Mouse (Mus musculus) left cerebral cortex, postnatal 14 days (tissue): ENCODE data around the gene Mettl22. TPM values are rescaled to one million over a fixed set of nuclear protein-coding genes. Genes with fewer than 3 reads are reported as not detected.

Experiments used
- DNase-seq, 2 experiments: peaks; one replicate each; pipeline ENCODE4 v3.0.0; 2021 to 2022; ENCODE audit warnings: low spot score in 2 of 2, mixed read lengths in 1 of 2
- intact Hi-C: fragments of 180-260 bp; cut with DNase I; formaldehyde crosslinking; loops from one replicate; pipeline ENCODE4 v1.15.1; 2025
- total RNA-seq, 2 experiments: library from RNA; stranded (reverse); gene quantifications; 2 replicates each; pipeline ENCODE4 v1.2.3; 2021

Gene Mettl22
- total RNA-seq, 2 experiments from 2014 or later: 29.5 to 30.5 TPM

DNA sequence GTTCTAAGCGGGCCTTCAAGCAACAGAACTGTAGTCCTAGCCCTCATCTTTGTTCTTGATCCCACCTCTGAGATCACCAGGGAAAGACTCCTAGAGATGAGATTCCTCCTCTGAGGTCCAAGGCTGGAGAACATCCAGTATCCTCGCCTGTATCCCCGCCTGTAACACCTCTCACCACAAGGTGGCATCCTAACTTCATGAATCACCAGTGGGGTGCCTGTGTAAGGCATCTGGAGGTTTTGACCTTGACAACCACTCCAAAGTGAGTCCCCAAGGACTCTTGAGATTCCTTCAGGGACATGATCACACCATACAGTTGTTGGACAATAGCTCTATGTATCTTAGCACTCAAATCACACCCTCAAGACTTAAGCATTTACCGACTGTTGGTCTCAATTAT lies 23.7 kb downstream of the Mettl22 start:
- peak; percentile 69 to 76 for DNase-seq
- intact Hi-C loops: loop anchor here (1.0 to 10.0 kb wide), 4 partner anchors 81 to 371 kb away; no protein-coding TSS in a partner anchor

- no peak for DNase-seq
- intact Hi-C loops: loop anchor here (10.0 kb wide), 1 partner anchor 368 kb away; no protein-coding TSS in a partner anchor
Measured at GRCm38 (mm10) chr16:8496967-8497366, 26.4 kb downstream of the Mettl22 start.

- intact Hi-C loops: no loop called here
- no peak for DNase-seq
Measured at GRCm38 (mm10) chr16:8504271-8504670, 33.7 kb downstream of the Mettl22 start.

DNA sequence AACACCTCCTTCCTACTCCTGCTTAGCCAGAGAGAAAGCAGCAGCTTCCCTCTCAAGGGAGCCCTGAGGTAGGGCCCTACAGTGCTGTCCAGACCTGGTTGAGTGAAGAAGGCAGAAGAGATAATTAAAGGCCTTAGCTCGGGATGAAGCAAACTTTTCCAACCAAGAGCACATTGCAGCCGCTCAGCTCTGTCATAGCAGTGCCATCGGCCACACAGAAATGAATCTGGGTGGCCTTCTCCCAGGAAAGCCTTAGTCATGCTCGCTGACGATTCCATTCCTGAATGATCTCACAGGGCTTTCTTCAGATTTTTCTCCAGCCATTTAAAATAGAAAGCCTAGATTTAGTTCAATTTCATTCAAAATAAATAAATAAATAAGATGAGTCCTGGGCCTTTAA lies 39.3 kb downstream of the Mettl22 start:
- intact Hi-C loops: no loop called here
- no peak for DNase-seq

GRCm38 (mm10) chr16:8512830-8513229 lies 42.2 kb downstream of the Mettl22 start:
- DNase-seq: no peak
- intact Hi-C loops: no loop called here

DNA sequence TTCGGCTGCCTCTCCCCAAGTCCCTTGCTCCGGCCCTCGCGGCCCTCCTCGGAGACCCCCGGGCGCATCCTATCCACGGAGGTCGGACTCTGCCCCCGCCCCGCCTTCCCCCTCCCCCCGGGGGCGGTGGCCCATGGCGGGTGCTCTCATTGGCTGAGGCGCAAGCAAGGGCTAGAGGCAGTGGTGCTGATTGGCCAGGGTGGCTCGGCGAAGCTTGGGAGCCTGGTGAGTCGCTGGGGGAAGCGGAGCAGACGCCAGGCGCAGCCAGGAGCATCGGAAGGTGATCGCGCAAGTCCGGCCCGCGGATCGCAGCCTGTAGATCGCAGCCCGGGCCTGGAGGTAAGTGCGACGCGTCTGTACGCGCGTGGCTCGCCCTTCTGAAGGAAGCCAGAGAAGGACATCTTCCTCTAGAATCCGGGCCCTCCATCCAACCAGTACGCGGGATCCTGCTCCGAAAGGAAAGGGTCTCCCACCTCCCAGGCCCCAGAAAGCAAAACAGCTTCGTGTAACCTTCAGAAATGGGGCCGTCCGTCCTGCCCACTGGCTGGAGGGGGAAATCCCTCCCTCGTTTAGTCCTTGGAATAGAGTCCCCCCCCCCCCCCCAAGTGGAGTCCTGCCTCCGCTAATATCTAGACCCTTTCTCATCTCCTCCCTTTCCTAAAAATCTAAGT lies 42.8 kb downstream of the Mettl22 start, which contains the start of gene Abat:
Gene Abat (plus strand): TSS at position 194 of the 671 bp plus-strand sequence.
- intact Hi-C loops: no loop called here
- peak; percentile 94 to 95 for DNase-seq

DNA sequence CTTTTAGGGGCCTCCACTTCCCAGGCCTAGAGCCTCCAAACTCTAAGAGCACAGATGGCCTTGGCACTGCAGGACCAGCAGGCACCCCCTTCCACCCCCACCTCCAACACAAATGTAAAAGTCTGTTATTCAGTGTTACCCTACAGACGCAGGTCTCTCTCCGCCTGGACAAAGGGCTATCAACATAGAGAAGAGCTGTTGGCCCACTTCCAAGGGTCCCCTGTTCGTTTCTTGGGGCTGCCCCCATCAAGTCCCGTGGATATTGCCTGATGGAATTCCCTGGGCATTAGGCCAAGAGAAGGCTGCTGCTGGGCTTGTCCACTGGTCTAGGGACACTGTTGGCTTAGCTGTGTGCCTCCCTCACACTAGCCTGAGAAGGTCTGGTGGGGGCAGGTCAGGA lies 43.6 kb downstream of the Mettl22 start:
- DNase-seq: peak; percentile 24 to 49
- intact Hi-C loops: no loop called here

GRCm38 (mm10) chr16:8520525-8520924 lies 49.9 kb downstream of the Mettl22 start:
- intact Hi-C loops: loop anchor here (2.0 kb wide), 1 partner anchor 18 kb away; no protein-coding TSS in a partner anchor
- no peak for DNase-seq

- no peak for DNase-seq
- intact Hi-C loops: loop anchor here (2.0 kb wide), 1 partner anchor 17 kb away; no protein-coding TSS in a partner anchor
Measured at GRCm38 (mm10) chr16:8521322-8521721, 50.7 kb downstream of the Mettl22 start.

DNA sequence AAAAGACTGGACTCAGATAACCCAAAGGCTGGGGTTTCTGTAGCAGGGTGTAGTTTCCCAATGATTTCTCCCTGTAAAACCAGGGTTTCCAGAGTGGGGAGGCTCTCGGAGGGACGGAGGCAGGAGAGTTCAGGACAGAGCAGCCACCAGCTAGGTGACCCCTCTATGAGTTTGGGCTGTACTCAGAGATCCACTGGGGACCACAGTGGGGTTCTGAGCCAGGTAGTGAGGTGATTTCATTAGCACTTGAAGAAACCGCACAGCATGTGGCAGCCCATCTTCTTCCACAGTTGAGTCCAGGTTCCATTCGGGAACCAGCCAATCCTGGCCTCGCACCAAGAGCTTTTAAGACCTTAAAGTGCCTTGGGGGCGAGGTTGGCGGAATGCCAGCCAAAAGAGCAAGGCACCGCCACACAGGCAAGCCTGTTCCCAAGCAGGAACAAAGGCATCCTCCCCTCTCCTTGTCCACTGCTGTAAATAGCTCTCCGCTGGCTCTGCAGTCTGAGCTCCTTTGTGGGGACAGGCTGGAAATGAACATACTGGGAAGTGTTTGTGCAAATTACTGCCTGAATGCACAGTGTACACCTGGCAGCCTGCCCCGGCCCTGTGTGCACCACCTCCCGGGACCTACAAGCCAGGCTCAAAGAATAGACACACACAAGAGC lies 53.0 kb downstream of the Mettl22 start:
- intact Hi-C loops: no loop called here

GRCm38 (mm10) chr16:8524163-8524847 lies 53.7 kb downstream of the Mettl22 start:
- DNase-seq: no peak
- intact Hi-C loops: no loop called here

More for the DNA sequence above, 53.0 kb downstream of the Mettl22 start:
- DNase-seq: peak; percentile 61 to 80

- DNase-seq: no peak
- intact Hi-C loops: no loop called here
Measured at GRCm38 (mm10) chr16:8525293-8525692, 54.7 kb downstream of the Mettl22 start.

- DNase-seq: no peak
- intact Hi-C loops: no loop called here
Measured at GRCm38 (mm10) chr16:8525877-8526276, 55.3 kb downstream of the Mettl22 start.

GRCm38 (mm10) chr16:8529389-8529788 lies 58.8 kb downstream of the Mettl22 start:
- intact Hi-C loops: no loop called here
- no peak for DNase-seq

DNA sequence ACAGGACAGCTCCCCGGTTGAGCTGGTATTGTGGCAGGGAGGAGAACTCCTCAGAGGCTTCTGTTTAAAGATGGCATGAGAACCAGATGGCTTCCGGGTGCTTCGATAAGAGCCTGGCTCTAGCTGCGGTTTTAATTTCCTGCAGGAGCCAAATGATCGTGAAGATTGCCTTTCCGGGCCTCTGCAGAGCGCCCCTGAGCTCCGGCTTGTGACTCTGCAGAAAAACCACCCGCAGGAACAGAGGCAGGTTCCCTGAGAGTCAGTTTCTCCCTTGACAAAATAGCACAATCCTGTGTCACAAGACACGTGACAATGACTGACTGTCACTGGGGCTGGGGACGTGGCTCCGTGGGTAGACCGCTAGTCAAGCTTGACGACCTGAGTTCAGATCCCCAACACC lies 59.4 kb downstream of the Mettl22 start:
- intact Hi-C loops: no loop called here
- DNase-seq: no peak

GRCm38 (mm10) chr16:8532461-8532860 lies 61.9 kb downstream of the Mettl22 start:
- intact Hi-C loops: no loop called here
- DNase-seq: no peak

DNA sequence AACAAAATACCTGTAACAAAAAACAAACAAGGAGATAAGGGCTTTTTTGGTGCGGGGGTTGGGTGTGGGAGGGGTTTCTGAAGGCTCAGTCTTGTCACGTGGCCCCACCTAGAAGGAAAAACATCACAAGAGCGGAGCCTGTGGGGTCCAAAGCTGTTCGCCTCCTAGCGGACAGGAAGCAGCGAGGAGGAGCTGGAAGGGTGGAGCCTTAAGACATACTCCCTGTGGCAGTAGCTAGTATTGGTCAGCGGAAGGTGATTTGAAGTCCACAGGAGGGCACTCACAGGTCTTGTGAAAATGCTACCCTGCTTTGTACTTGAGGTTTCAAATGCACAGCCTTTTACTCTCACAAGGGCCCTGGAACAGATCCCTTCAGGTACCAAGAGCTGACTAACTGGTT lies 62.3 kb downstream of the Mettl22 start:
- intact Hi-C loops: no loop called here
- no peak for DNase-seq

DNA sequence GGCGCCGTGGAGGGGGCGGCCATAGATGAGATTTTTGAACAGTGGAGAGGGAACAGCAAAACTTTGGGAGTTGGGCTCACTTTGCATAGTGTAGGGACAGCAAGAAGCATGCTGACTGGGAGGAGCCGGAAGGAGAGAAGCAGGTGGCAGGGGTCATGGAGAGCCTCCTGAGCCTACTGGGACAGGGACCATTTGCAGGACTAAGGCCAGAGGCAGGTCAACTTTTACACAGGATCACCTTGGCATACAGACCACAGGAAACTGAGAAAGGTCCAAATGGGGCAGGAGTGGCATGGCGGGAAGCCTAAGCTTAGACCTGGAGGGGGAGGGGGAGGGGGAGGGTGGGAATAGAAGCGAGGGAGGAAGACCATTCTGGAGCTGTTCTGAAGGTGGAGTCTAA lies 62.9 kb downstream of the Mettl22 start:
- DNase-seq: no peak
- intact Hi-C loops: no loop called here

DNA sequence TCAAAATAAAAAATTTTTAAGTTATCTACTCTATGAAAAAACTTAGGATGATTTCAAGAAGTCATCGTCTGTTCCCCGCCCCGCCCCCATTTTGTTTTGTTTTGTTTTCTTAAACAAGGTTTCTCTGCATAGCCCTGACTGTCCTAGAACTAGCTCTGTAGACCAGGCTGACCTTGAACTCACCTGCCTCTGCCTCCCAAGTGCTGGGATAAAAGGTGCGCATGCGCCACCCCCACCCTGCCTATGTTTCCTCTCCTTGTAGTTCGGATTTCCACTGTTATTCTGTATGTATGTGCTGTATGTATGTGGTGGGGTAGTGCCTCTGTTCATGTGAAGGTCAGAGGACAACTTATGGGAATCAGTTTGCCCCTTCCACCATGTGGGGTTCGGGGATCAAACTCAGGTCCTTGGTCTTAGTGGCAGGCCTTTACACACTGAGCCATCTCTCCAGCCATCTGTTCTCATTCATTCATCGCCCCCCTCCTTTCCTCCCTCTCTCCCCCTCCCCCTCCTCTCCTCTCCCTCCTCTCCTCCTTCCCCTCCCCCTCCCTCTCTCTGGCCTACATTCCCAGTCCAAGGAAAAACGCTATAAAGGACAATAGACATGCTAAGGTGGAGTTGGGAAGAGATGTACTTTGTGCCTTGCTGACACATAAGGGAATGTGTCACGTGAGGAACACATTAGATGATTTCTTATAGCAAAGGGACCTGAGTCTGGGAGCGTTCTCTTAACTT lies 64.0 kb downstream of the Mettl22 start:
- DNase-seq: no peak
- intact Hi-C loops: no loop called here

DNA sequence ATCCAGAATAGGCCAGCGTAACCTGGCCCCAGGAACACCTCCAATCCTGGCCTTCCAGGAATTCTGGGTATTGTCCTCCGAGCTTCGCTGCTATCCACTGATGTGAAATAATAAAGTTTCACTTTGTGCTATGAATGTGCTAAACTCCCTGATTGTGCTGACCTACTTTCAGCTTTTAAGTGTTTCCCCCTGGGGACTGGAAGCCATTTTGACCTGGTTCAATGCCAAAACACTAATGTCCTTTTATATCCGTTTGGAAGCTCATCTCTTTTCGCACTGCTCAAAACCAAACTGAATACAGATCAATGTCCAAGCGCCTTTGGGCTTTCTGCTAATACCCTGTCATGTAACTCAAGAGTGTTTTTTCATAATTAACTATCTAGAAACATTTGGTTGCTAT lies 64.8 kb downstream of the Mettl22 start:
- intact Hi-C loops: no loop called here
- no peak for DNase-seq
